Mouse (Mus musculus): Measurements from ENCODE around the gene Atat1. TPM values are rescaled to one million over a fixed set of nuclear protein-coding genes. Genes with fewer than 3 reads are reported as not detected.

Gene Atat1
- polyA plus RNA-seq, 1 experiment from 2014 or later: 213 TPM

- H3K9me3 ChIP-seq (ENCODE audit: control insufficient read depth, low read length): no peaks in the 10 kb centered on the region
- H3K9ac ChIP-seq (ENCODE audit: low read length): no peak overlapping the region
- H3K4me2 ChIP-seq (ENCODE audit: low read depth): peak overlapping the region; percentile 92
- DNase-seq (ENCODE audit: low spot score) (no peak), ATAC-seq (ENCODE audit: insufficient read depth, low FRiP score, low TSS enrichment) (no peak)
- WGBS: 86% methylated on average over 6 of the region's 6 CpGs
- H3K27ac ChIP-seq (ENCODE audit: low read depth, low read length): no peak overlapping the region
- no peaks in the 10 kb centered on the region; the same call in 1 of the 2 replicates for H3K36me3 ChIP-seq (ENCODE audit: control insufficient read depth, insufficient read depth, low read length)
- H3K4me1 ChIP-seq (ENCODE audit: control insufficient read depth, insufficient read depth, low read length): peaks cover 7% of the 10 kb centered on the region
- H3K4me3 ChIP-seq (ENCODE audit: low read depth, low read length): no peak overlapping the region; the same call in 1 of the 2 replicates
- no peaks in the 10 kb centered on the region for H3K27me3 ChIP-seq (ENCODE audit: control insufficient read depth, insufficient read depth, low read length)
Observed at GRCm38 (mm10) chr17:35914975-35915374, 5.1 kb upstream of the Atat1 start.

GRCm38 (mm10) chr17:35909186-35909918 lies 523 bp downstream of the Atat1 start:
- DNase-seq (ENCODE audit: low spot score): no peak
- H3K4me2 ChIP-seq (ENCODE audit: low read depth): peak overlapping the region; percentile 91
- peaks cover 9% of the 10 kb centered on the region for H3K36me3 ChIP-seq (ENCODE audit: control insufficient read depth, insufficient read depth, low read length)
- peak; percentile 25 for ATAC-seq (ENCODE audit: insufficient read depth, low FRiP score, low TSS enrichment)
- H3K9ac ChIP-seq (ENCODE audit: low read length): peak overlapping the region; percentile 65
- H3K27me3 ChIP-seq (ENCODE audit: control insufficient read depth, insufficient read depth, low read length): no peaks in the 10 kb centered on the region
- H3K27ac ChIP-seq (ENCODE audit: low read depth, low read length): peak overlapping the region; percentile 67
- H3K4me1 ChIP-seq (ENCODE audit: control insufficient read depth, insufficient read depth, low read length): peaks cover 8% of the 10 kb centered on the region
- H3K9me3 ChIP-seq (ENCODE audit: control insufficient read depth, low read length): no peaks in the 10 kb centered on the region
- peak overlapping the region; percentile 56 for H3K4me3 ChIP-seq (ENCODE audit: low read depth, low read length)
- WGBS: 22% methylated on average over 20 of the region's 20 CpGs

GRCm38 (mm10) chr17:35907609-35908008 lies 2.3 kb downstream of the Atat1 start:
- Histone ChIP-seq H3K27me3 (ENCODE audit: control insufficient read depth, insufficient read depth, low read length) (no peaks in the 10 kb centered on the region), H3K4me3 (ENCODE audit: low read depth, low read length) (no peak overlapping the region), H3K4me1 (ENCODE audit: control insufficient read depth, insufficient read depth, low read length) (peaks cover 8% of the 10 kb centered on the region), H3K9ac (ENCODE audit: low read length) (no peak overlapping the region), H3K27ac (ENCODE audit: low read depth, low read length) (no peak overlapping the region), H3K4me2 (ENCODE audit: low read depth) (no peak overlapping the region), H3K36me3 (ENCODE audit: control insufficient read depth, insufficient read depth, low read length) (peaks cover 15% of the 10 kb centered on the region), H3K9me3 (ENCODE audit: control insufficient read depth, low read length) (no peaks in the 10 kb centered on the region)
- DNase-seq (ENCODE audit: low spot score) (no peak), ATAC-seq (ENCODE audit: insufficient read depth, low FRiP score, low TSS enrichment) (no peak)
- WGBS: 78% methylated on average over 2 of the region's 2 CpGs

GRCm38 (mm10) chr17:35905587-35905986 lies 4.3 kb downstream of the Atat1 start:
- Histone ChIP-seq H3K27ac (ENCODE audit: low read depth, low read length) (no peak overlapping the region), H3K27me3 (ENCODE audit: control insufficient read depth, insufficient read depth, low read length) (no peaks in the 10 kb centered on the region), H3K9me3 (ENCODE audit: control insufficient read depth, low read length) (no peaks in the 10 kb centered on the region), H3K4me1 (ENCODE audit: control insufficient read depth, insufficient read depth, low read length) (peaks cover 8% of the 10 kb centered on the region), H3K36me3 (ENCODE audit: control insufficient read depth, insufficient read depth, low read length) (peaks cover 22% of the 10 kb centered on the region), H3K4me2 (ENCODE audit: low read depth) (no peak overlapping the region), H3K4me3 (ENCODE audit: low read depth, low read length) (no peak overlapping the region), H3K9ac (ENCODE audit: low read length) (no peak overlapping the region)
- no peak for DNase-seq (ENCODE audit: low spot score)
- ATAC-seq (ENCODE audit: insufficient read depth, low FRiP score, low TSS enrichment): no peak
- WGBS: 92% methylated on average over 1 of the region's 1 CpGs

GRCm38 (mm10) chr17:35903992-35904355 lies 5.9 kb downstream of the Atat1 start:
- ATAC-seq (ENCODE audit: insufficient read depth, low FRiP score, low TSS enrichment): no peak
- DNase-seq (ENCODE audit: low spot score): no peak
- Histone ChIP-seq H3K4me1 (ENCODE audit: control insufficient read depth, insufficient read depth, low read length) (peaks cover 8% of the 10 kb centered on the region), H3K9me3 (ENCODE audit: control insufficient read depth, low read length) (no peaks in the 10 kb centered on the region), H3K27me3 (ENCODE audit: control insufficient read depth, insufficient read depth, low read length) (no peaks in the 10 kb centered on the region), H3K36me3 (ENCODE audit: control insufficient read depth, insufficient read depth, low read length) (peaks cover 22% of the 10 kb centered on the region), H3K9ac (ENCODE audit: low read length) (no peak overlapping the region), H3K4me2 (ENCODE audit: low read depth) (no peak overlapping the region), H3K4me3 (ENCODE audit: low read depth, low read length) (no peak overlapping the region), H3K27ac (ENCODE audit: low read depth, low read length) (no peak overlapping the region)
- 86% methylated on average over 4 of the region's 4 CpGs for WGBS

GRCm38 (mm10) chr17:35903343-35903991 lies 6.4 kb downstream of the Atat1 start:
- H3K9me3 ChIP-seq (ENCODE audit: control insufficient read depth, low read length): no peaks in the 10 kb centered on the region
- no peak overlapping the region for H3K9ac ChIP-seq (ENCODE audit: low read length)
- no peak overlapping the region for H3K27ac ChIP-seq (ENCODE audit: low read depth, low read length)
- no peak for ATAC-seq (ENCODE audit: insufficient read depth, low FRiP score, low TSS enrichment)
- H3K4me3 ChIP-seq (ENCODE audit: low read depth, low read length): no peak overlapping the region
- H3K4me1 ChIP-seq (ENCODE audit: control insufficient read depth, insufficient read depth, low read length): peaks cover 3% of the 10 kb centered on the region
- H3K36me3 ChIP-seq (ENCODE audit: control insufficient read depth, insufficient read depth, low read length): peaks cover 22% of the 10 kb centered on the region
- WGBS: 97% methylated on average over 9 of the region's 9 CpGs
- H3K4me2 ChIP-seq (ENCODE audit: low read depth): no peak overlapping the region
- no peaks in the 10 kb centered on the region for H3K27me3 ChIP-seq (ENCODE audit: control insufficient read depth, insufficient read depth, low read length)
- no peak for DNase-seq (ENCODE audit: low spot score)

GRCm38 (mm10) chr17:35900636-35901035 lies 9.2 kb downstream of the Atat1 start:
- peaks cover 16% of the 10 kb centered on the region for H3K36me3 ChIP-seq (ENCODE audit: control insufficient read depth, insufficient read depth, low read length)
- H3K9me3 ChIP-seq (ENCODE audit: control insufficient read depth, low read length): no peaks in the 10 kb centered on the region
- H3K9ac ChIP-seq (ENCODE audit: low read length): no peak overlapping the region
- ATAC-seq (ENCODE audit: insufficient read depth, low FRiP score, low TSS enrichment): no peak
- H3K27ac ChIP-seq (ENCODE audit: low read depth, low read length): no peak overlapping the region
- peaks cover 9% of the 10 kb centered on the region for H3K4me1 ChIP-seq (ENCODE audit: control insufficient read depth, insufficient read depth, low read length)
- H3K4me2 ChIP-seq (ENCODE audit: low read depth): no peak overlapping the region
- DNase-seq (ENCODE audit: low spot score): no peak
- H3K4me3 ChIP-seq (ENCODE audit: low read depth, low read length): no peak overlapping the region
- whole genome bisulfite sequencing: 90% methylated on average over 3 of the region's 3 CpGs
- H3K27me3 ChIP-seq (ENCODE audit: control insufficient read depth, insufficient read depth, low read length): no peaks in the 10 kb centered on the region

- peak; percentile 57 for ATAC-seq (ENCODE audit: insufficient read depth, low FRiP score, low TSS enrichment)
- Histone ChIP-seq H3K9ac (ENCODE audit: low read length) (peak overlapping the region; percentile 87), H3K27ac (ENCODE audit: low read depth, low read length) (0 out of 2 replicates have a peak overlapping the region, but pooled peaks have one; percentile 56), H3K27me3 (ENCODE audit: control insufficient read depth, insufficient read depth, low read length) (no peaks in the 10 kb centered on the region), H3K4me3 (ENCODE audit: low read depth, low read length) (no peak overlapping the region), H3K36me3 (ENCODE audit: control insufficient read depth, insufficient read depth, low read length) (peaks cover 9% of the 10 kb centered on the region), H3K9me3 (ENCODE audit: control insufficient read depth, low read length) (no peaks in the 10 kb centered on the region), H3K4me2 (ENCODE audit: low read depth) (peak overlapping the region; percentile 100), H3K4me1 (ENCODE audit: control insufficient read depth, insufficient read depth, low read length) (peaks cover 9% of the 10 kb centered on the region)
- DNase-seq (ENCODE audit: low spot score): no peak
- 46% methylated on average over 23 of the region's 23 CpGs for WGBS
Observed at GRCm38 (mm10) chr17:35897644-35898573, 12.0 kb downstream of the Atat1 start.

All from neural tube, embryonic 11.5 days (tissue).